Mouse (Mus musculus) hindbrain, embryonic 14.5 days (tissue): ENCODE measurements around the gene S100a5. TPM values are rescaled to one million over a fixed set of nuclear protein-coding genes. Genes with fewer than 3 reads are reported as not detected.

ENCODE experiments used
- ATAC-seq: fragments of 200-750 bp; cut with Nextera tagmentation; 2 replicates; pipeline ENCODE4 v1.8.0; 2017; ENCODE audit warnings: moderate number of reproducible peaks, mild to moderate bottlenecking, moderate TSS enrichment, moderate library complexity; ENCODE audit not compliant: low FRiP score
- DNase-seq: peaks from one replicate; pipeline ENCODE4 v3.0.0-alpha.2; 2015; ENCODE audit warnings: low spot score
- H3K27ac ChIP-seq: fragments of 300-500 bp; sonication (generic); 2 replicates; pipeline ENCODE4 v1.5.1; 2014; ENCODE audit warnings: mild to moderate bottlenecking, moderate library complexity
- H3K27me3 ChIP-seq: fragments of 300-500 bp; sonication (generic); 2 replicates; pipeline ENCODE4 v1.6.1; 2014; ENCODE audit warnings: mild to moderate bottlenecking, low read length, mixed read lengths; ENCODE audit not compliant: control insufficient read depth, insufficient read depth
- H3K36me3 ChIP-seq: fragments of 300-500 bp; sonication (generic); replicated peaks from 2 replicates; pipeline ENCODE4 v1.6.1; 2014; ENCODE audit not compliant: control insufficient read depth, insufficient read depth
- H3K4me1 ChIP-seq: fragments of 300-500 bp; sonication (generic); replicated peaks from 2 replicates; pipeline ENCODE4 v1.6.1; 2014; ENCODE audit warnings: antibody characterized with exemption, low read length, mixed read lengths; ENCODE audit not compliant: control insufficient read depth, insufficient read depth
- H3K4me2 ChIP-seq: fragments of 300-500 bp; sonication (generic); replicated peaks from 2 replicates; pipeline ENCODE4 v1.6.1; 2014; ENCODE audit warnings: mild to moderate bottlenecking, moderate library complexity
- H3K4me3 ChIP-seq: fragments of 300-500 bp; sonication (generic); replicated peaks from 2 replicates; pipeline ENCODE4 v1.5.1; 2014; ENCODE audit warnings: mild to moderate bottlenecking, low read length
- H3K9ac ChIP-seq: fragments of 300-500 bp; sonication (generic); 2 replicates; pipeline ENCODE4 v1.6.1; 2014
- H3K9me3 ChIP-seq: fragments of 300-500 bp; sonication (generic); 2 replicates; pipeline ENCODE4 v1.6.1; 2016; ENCODE audit warnings: low read length; ENCODE audit not compliant: control insufficient read depth
- WGBS: fragments of 180-500 bp; shearing (Covaris S2); extraction: QIAGEN DNeasy Blood & Tissue Kit; methylation state at CpG from one replicate; pipeline ENCODE4 v1.1.7; 2014; 5-methylcytosine and 5-hydroxymethylcytosine counted together
- polyA plus RNA-seq: library from polyadenylated mRNA; unstranded; fragments of >200 nt; fragmentation: Nextera tagmentation; extraction: Ambion mirVana; gene quantifications from 2 replicates; pipeline ENCODE4 v1.2.1, GENCODE M21; 2014

S100a5 gene
- polyA plus RNA-seq, 1 experiment from 2014 or later = not detected

DNA sequence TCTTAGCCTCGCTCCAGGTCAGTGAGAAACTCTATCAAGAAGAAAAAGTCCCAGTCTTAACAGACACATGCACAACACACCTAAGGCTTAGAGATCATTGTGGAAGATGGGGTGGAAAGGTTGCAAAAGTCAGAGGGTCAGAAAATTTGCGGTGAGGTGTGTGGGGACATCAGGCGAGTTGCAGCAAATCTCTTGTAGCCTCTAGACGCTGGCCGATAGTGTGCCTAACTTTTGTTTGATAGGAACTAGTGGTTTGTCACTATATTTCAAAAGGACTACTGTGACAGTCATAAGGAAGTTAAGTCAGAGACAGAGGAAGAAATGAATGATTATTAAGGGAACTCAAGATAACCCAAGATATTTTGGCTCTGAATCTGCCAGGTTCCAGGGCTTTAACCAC lies 19.0 kb downstream of the S100a5 start:
- Histone ChIP-seq H3K9me3 (no peaks in the 10 kb centered on the region), H3K4me1 (peaks cover 15% of the 10 kb centered on the region), H3K4me3 (no peak overlapping the region), H3K36me3 (no peaks in the 10 kb centered on the region), H3K9ac (no peak overlapping the region), H3K27ac (no peak overlapping the region), H3K4me2 (no peak overlapping the region), H3K27me3 (no peaks in the 10 kb centered on the region)
- ATAC-seq (no peak), DNase-seq (no peak)
- 98% methylated on average over 5 of the region's 5 CpGs for WGBS

DNA sequence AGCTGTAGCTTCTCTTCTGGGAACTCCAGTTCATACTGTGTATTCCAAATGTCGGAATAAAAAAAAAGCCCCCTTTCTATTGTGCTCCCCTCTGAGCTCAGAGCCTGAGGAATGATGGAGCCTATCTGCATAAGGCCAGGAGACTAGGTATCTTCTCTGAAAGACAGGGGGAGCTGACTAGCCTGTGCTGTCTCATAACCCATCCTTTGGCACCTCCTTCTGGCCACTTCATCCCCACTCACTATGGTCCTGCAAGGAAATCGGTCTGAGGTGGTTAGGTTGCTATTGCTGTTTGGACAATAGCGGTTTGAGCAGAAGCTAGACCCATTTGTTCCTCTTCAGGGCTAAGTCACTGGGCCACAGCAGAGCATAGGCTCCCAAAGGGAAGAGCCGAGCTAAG lies 19.5 kb downstream of the S100a5 start:
- no peaks in the 10 kb centered on the region for H3K36me3 ChIP-seq
- H3K9ac ChIP-seq = no peak overlapping the region
- no peaks in the 10 kb centered on the region for H3K27me3 ChIP-seq
- no peaks in the 10 kb centered on the region for H3K9me3 ChIP-seq
- DNase-seq = no peak
- no peak overlapping the region for H3K4me2 ChIP-seq
- no peak overlapping the region for H3K27ac ChIP-seq
- WGBS = 62% methylated on average over 4 of the region's 4 CpGs
- no peak overlapping the region for H3K4me3 ChIP-seq
- no peak for ATAC-seq
- H3K4me1 ChIP-seq = peaks cover 15% of the 10 kb centered on the region

DNA sequence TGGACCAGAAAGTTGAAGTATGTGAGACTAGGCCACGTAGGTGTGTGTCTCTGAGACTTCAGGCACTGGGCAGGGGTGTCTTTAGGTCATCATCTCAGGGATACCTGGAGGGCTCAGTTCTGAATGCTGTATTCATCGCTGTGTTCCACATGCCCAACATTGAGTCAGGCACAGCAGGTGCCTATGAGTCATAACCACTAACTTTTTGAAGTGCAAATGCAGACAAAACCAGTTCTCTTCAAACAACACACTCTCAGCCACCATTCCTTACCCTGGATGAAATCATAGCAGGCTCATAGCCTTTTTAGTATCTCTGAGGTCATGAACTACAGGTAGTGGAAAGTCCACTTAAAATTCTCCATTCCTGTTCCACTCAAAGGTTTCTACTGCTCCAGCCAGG lies 21.0 kb downstream of the S100a5 start:
- no peak overlapping the region for H3K9ac ChIP-seq
- no peak overlapping the region for H3K27ac ChIP-seq
- DNase-seq (no peak), ATAC-seq (no peak)
- no peaks in the 10 kb centered on the region for H3K27me3 ChIP-seq
- WGBS = 83% methylated on average over 2 of the region's 2 CpGs
- no peak overlapping the region for H3K4me2 ChIP-seq
- no peaks in the 10 kb centered on the region for H3K9me3 ChIP-seq
- peaks cover 2% of the 10 kb centered on the region; the same call in 1 of the 2 replicates for H3K4me1 ChIP-seq
- H3K36me3 ChIP-seq = no peaks in the 10 kb centered on the region
- H3K4me3 ChIP-seq = no peak overlapping the region

DNA sequence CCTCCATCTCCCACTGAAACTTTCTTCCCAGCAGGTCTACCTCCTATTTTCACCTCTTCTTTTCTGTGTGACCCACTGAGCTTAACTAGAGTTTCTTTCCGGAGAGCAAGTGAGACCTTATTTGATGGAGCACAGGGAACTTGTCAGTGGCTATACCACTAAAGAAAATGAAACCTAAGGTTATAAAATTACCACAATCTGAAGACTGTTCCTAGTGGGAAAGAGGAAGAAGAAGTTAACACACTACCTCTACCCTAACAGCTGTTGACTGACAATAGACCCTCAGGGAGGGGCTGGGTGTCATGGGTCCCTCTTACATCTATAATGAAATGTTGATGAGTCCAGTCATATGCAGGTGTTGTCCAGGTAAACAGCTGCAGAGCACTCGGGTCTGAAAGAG lies 23.7 kb downstream of the S100a5 start:
- ATAC-seq (no peak), DNase-seq (no peak)
- H3K27ac ChIP-seq = no peak overlapping the region
- no peaks in the 10 kb centered on the region for H3K27me3 ChIP-seq
- WGBS = 84% methylated on average over 2 of the region's 2 CpGs
- H3K4me3 ChIP-seq = no peak overlapping the region
- H3K9me3 ChIP-seq = no peaks in the 10 kb centered on the region
- no peak overlapping the region for H3K4me2 ChIP-seq
- H3K36me3 ChIP-seq = no peaks in the 10 kb centered on the region
- H3K4me1 ChIP-seq = no peaks in the 10 kb centered on the region
- H3K9ac ChIP-seq = no peak overlapping the region

DNA sequence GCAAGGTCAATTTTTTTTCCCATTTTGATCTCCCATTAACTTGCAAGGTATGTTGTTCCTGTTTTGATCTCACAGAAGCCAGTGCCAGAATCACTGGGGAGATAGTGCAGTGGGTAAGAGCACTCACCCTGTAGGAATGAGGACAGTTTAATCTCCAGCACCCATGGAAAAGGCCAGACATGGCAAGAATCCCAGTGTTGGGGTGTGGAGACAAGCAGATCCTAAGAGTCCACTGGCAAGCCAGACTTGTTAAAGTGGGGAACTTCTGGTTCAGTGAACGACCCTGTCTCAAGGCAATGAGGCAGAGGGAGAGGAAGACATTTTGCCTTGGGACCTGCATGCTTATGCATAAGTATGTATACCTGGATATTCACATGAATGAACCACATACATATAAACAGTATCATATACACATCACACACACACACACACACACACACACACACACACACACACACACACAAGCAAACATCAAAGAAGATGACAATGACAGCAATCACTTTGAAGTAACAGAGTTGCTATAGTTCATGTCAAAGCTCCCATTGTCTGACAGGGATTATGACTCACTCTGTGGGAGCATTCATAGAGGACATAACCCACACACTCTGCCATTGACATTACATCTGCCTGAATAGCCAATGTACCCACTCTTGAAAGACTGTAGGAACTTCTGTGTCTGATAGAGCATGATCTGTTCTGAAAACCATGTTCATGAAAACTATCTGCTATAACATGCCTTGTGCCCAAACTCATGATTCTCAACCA lies 30.4 kb downstream of the S100a5 start:
- DNase-seq (no peak), ATAC-seq (no peak)
- H3K36me3 ChIP-seq = no peaks in the 10 kb centered on the region
- H3K4me3 ChIP-seq = no peak overlapping the region
- no peak overlapping the region for H3K27ac ChIP-seq
- no peaks in the 10 kb centered on the region for H3K4me1 ChIP-seq
- H3K9ac ChIP-seq = no peak overlapping the region
- no peaks in the 10 kb centered on the region for H3K9me3 ChIP-seq
- WGBS = 82% methylated on average over 1 of the region's 1 CpGs
- H3K27me3 ChIP-seq = no peaks in the 10 kb centered on the region
- H3K4me2 ChIP-seq = no peak overlapping the region

DNA sequence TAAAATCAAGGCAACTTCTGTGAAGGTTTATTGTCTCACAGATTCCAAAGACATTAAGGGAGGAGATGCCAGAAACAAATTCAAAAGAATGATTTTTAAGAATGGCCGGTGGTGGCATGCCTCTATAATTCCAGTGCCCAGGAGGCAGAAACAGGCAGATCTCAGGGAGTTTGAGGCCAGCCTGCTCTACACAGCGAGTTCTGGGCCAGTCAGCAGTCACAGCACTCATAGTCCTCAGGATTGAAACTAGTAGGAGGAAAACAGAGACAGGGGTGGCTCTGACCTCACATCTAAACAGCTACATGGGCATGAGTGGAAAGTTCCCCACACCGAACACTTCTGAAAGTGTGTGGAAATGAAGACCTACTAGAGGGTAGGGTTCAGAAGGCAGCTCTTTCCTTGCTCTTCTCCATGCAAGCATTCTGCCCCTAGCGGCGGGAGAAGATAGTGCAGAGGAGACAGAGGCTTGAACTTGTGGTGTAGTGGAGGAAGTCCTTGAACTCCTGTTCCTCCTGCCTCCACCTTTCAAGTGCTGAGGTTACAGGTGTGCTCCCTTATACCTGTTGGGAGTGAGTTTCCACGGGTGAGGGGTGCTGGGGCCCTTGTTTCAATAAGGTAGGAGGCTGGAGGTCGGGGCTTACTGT lies 31.3 kb downstream of the S100a5 start:
- Histone ChIP-seq H3K9ac (no peak overlapping the region), H3K9me3 (no peaks in the 10 kb centered on the region), H3K4me1 (no peaks in the 10 kb centered on the region), H3K27ac (no peak overlapping the region), H3K27me3 (no peaks in the 10 kb centered on the region), H3K4me2 (no peak overlapping the region), H3K4me3 (no peak overlapping the region), H3K36me3 (no peaks in the 10 kb centered on the region)
- ATAC-seq (no peak), DNase-seq (no peak)
- whole genome bisulfite sequencing = 54% methylated on average over 7 of the region's 7 CpGs

DNA sequence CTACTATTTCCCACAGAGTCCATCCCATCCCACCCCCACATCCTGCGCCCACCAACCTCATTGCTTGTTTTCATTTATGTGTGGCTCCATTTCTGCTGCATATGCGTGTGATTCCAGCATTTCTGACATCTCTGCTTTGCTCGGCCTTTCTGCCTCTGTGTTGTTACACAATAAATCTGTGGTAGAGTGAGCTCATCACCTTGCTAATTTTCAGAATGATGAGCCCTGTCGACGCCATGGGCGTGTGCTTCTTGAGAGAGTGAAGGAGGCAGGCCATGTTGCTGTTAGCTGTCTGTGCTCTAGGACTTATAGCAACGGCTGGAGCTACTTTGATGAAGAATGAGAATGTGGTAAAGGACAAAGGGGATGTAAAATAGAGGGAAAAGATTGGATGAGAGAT lies 32.7 kb downstream of the S100a5 start:
- H3K4me3 ChIP-seq = no peak overlapping the region
- H3K27ac ChIP-seq = no peak overlapping the region
- no peaks in the 10 kb centered on the region for H3K36me3 ChIP-seq
- DNase-seq (no peak), ATAC-seq (no peak)
- WGBS = 89% methylated on average over 7 of the region's 7 CpGs
- no peaks in the 10 kb centered on the region for H3K9me3 ChIP-seq
- no peaks in the 10 kb centered on the region for H3K4me1 ChIP-seq
- no peaks in the 10 kb centered on the region for H3K27me3 ChIP-seq
- H3K4me2 ChIP-seq = no peak overlapping the region
- H3K9ac ChIP-seq = no peak overlapping the region

DNA sequence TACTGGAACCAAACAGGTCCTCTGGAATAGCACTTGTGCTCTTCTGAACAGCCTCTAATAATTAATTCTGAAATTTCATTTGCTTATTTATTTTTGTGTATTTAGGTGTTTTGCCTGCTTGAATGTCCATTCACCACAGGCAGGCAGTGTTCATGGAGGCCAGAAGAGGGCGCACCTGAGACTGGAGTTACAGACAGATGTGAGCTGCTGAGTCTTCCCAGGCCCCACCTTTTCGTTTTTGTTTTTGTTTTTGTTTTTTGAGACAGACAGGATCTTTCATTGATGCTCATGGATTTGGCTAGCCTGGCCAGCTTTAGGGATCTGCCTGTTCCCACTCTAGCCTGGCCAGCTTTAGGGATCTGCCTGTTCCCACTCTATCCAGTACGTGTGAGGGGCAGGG lies 35.9 kb downstream of the S100a5 start:
- H3K9me3 ChIP-seq = no peaks in the 10 kb centered on the region
- no peak for ATAC-seq
- no peak for DNase-seq
- H3K4me2 ChIP-seq = no peak overlapping the region
- no peaks in the 10 kb centered on the region for H3K4me1 ChIP-seq
- H3K27me3 ChIP-seq = no peaks in the 10 kb centered on the region
- no peak overlapping the region for H3K27ac ChIP-seq
- H3K4me3 ChIP-seq = no peak overlapping the region
- WGBS = 49% methylated on average over 3 of the region's 3 CpGs
- no peaks in the 10 kb centered on the region for H3K36me3 ChIP-seq
- H3K9ac ChIP-seq = no peak overlapping the region

DNA sequence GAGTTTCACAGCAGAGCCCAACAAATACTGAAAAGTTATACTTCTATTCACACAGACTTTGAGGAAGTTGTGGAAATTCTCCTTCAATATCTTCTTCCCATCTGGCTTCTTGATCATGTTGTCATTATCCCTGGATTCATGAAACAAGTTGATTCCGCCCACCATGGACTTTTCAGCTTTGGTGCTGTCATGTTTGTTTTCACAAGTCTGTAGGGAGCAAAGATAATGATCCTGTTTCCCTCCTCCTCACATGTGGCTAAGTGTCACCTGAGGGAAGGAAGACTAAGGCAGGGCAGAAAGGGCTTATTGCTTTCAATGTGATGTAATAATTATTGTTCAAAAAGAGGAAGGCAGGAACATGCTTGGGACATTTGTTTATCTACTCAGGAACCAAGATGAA lies 39.0 kb downstream of the S100a5 start:
- no peak overlapping the region for H3K4me2 ChIP-seq

More for the DNA sequence above, 39.0 kb downstream of the S100a5 start:
- Histone ChIP-seq H3K27me3 (no peaks in the 10 kb centered on the region), H3K4me3 (no peak overlapping the region), H3K4me1 (no peaks in the 10 kb centered on the region), H3K36me3 (no peaks in the 10 kb centered on the region), H3K9ac (no peak overlapping the region), H3K9me3 (no peaks in the 10 kb centered on the region), H3K27ac (no peak overlapping the region)
- WGBS = 95% methylated on average over 1 of the region's 1 CpGs
- no peak for ATAC-seq
- no peak for DNase-seq
